In the genomic region with DNA sequence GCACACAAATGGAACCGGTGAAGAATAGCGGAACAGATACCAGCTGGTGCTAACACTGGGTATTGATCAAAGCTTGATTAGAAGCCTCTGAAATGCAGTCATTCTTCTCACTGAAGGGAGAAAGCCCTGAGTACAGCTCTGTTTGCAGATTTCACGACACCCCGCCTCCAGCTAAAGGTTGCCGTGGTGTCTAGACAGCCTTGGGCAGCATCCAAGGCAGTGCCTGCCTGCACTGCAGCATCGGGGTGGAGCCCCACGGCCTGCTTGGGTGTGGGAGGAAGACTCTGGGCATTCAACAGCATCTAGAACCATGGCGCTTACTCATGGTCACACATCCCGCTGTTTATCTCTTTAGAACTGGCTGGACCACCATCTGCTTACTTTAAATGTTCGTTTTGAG, we compare ENCODE assay signal across 8 mouse cellular contexts. TPM values are rescaled to one million over a fixed set of nuclear protein-coding genes. Genes with fewer than 3 reads are reported as not detected.
DNase-seq lines count a peak whose midpoint lies in the region; TF ChIP-seq lines count a peak whose summit lies in the region.

No protein-coding gene starts in this region.

- intact Hi-C loops in gastrocnemius, postnatal 36 days (cut with DNase I), result no loop called here

- no peaks in the 10 kb centered on the region; the same call in 1 of the 2 replicates for H3K4me1 ChIP-seq in lung, adult 2 months (ENCODE audit: control insufficient read depth, insufficient read depth, low read length)

- 59% methylated on average over 10 of the region's 10 CpGs for WGBS in lung, adult 2 months

- TF ChIP-seq POLR2A in lung, adult 2 months (IDR thresholded peaks at IDR 0.05; ENCODE audit: borderline replicate concordance, extremely low read depth, low read depth, low read length), result no peak

- peak; percentile 34 for DNase-seq in lung, postnatal 10 days
- DNase-seq in lung, adult 2 months, result no peak
- DNase-seq in cerebellum, postnatal 14 days, result peak; percentile 55 to 57
- peak; percentile 60 to 61 for DNase-seq in layer of hippocampus, postnatal 10 days (ENCODE audit: low spot score in 2 of 2)
- DNase-seq in right cerebral cortex, postnatal 25 days, result peak; percentile 75
- DNase-seq in gastrocnemius, postnatal 36 days, result no peak
- DNase-seq in urinary bladder, postnatal 10 days (ENCODE audit: low spot score), result no peak
- no peak for DNase-seq in kidney, postnatal 25 days

- TF ChIP-seq CTCF in lung, adult 2 months (IDR thresholded peaks at IDR 0.05; ENCODE audit: insufficient read depth, low read length), result no peak

- H3K4me3 ChIP-seq in lung, adult 2 months (replicated peaks; ENCODE audit: extremely low read depth, low read depth, low read length), result no peak overlapping the region

RNA-seq across cellular contexts. Expression of a gene that starts 3.3 kb away (rescaled TPM):
- 8.0 and 9.3 TPM in 2 replicates for polyA plus RNA-seq in lung, adult 2 months (2012; rRNA removed)
- total RNA-seq in layer of hippocampus, postnatal 10 days (2021), result 1,000 to 10,000 TPM; 1,255 to 1,344 TPM
- 1 to 10 TPM; 3.3 to 5.0 TPM for total RNA-seq in gastrocnemius, postnatal 36 days (2021)

Comparison
In these comparisons a context has a peak if more than half of its experiments do, and no peak if none do; other contexts are left out.
1. DNase-seq: peak in lung, postnatal 10 days (single experiment), cerebellum, postnatal 14 days (2 of 2), layer of hippocampus, postnatal 10 days (2 of 2) and right cerebral cortex, postnatal 25 days (single experiment); none in lung, adult 2 months (single experiment), gastrocnemius, postnatal 36 days (0 of 2), urinary bladder, postnatal 10 days (single experiment) and kidney, postnatal 25 days (0 of 2).
2. RNA of a gene that starts 3.3 kb away (total RNA-seq): 1,255 to 1,344 TPM in layer of hippocampus, postnatal 10 days; 3.3 to 5.0 TPM in gastrocnemius, postnatal 36 days; every median in the first group is over 100 times any median in the second.